Mouse (Mus musculus) heart, adult 8-10 months (tissue): ENCODE results near the gene Ppp2r3a. TPM values are rescaled to one million over a fixed set of nuclear protein-coding genes. Genes with fewer than 3 reads are reported as not detected.

Experiments used
- DNase-seq: peaks from one replicate; pipeline ENCODE4 v3.0.0; 2022; ENCODE audit warnings: low spot score
- total RNA-seq, 4 experiments: library from RNA; stranded (reverse); gene quantifications; 2 replicates each; pipeline ENCODE4 v1.2.4; 2022

Ppp2r3a gene
- total RNA-seq, 4 experiments from 2014 or later = 204 to 239 (median 221) TPM

- peak; percentile 75 for DNase-seq
Measured at GRCm38 (mm10) chr9:101074332-101075021, 177.1 kb downstream of the Ppp2r3a start.

GRCm38 (mm10) chr9:101073987-101074331 lies 177.6 kb downstream of the Ppp2r3a start, which contains the start of gene Msl2:
TSS of gene Msl2 (plus strand) at chr9:101074101.
- DNase-seq = no peak

- peak; percentile 99 for DNase-seq
Measured at GRCm38 (mm10) chr9:101073041-101073986, 178.3 kb downstream of the Ppp2r3a start.

- DNase-seq = no peak
Measured at GRCm38 (mm10) chr9:101072506-101072905, 179.1 kb downstream of the Ppp2r3a start.

- no peak for DNase-seq
Measured at GRCm38 (mm10) chr9:101069781-101070180, 181.8 kb downstream of the Ppp2r3a start.

GRCm38 (mm10) chr9:101065076-101065602 lies 186.5 kb downstream of the Ppp2r3a start:
- DNase-seq = no peak

GRCm38 (mm10) chr9:101062253-101062780 lies 189.3 kb downstream of the Ppp2r3a start:
- DNase-seq = no peak

GRCm38 (mm10) chr9:101061035-101061434 lies 190.6 kb downstream of the Ppp2r3a start:
- no peak for DNase-seq

- DNase-seq = no peak
Measured at GRCm38 (mm10) chr9:101057156-101057555, 194.4 kb downstream of the Ppp2r3a start.

Other genes with a start within 250 kb of the Ppp2r3a start
- 100 to 1,000 TPM; 105 to 121 (median 110) TPM for gene Pccb, start 216.9 kb downstream of the Ppp2r3a start, total RNA-seq
- 10 to 100 TPM; 30.6 to 35.1 (median 34.1) TPM for gene Msl2, start 177.7 kb downstream of the Ppp2r3a start, total RNA-seq